Mouse (Mus musculus) ES-Bruce4 (cell line): ENCODE data around the gene Tiprl.

Experiments used
- CTCF ChIP-seq: IDR thresholded peaks from one replicate; pipeline ENCODE4 v1.8.1; 2011; ENCODE audit warnings: low read depth, low read length
- EP300 ChIP-seq: IDR thresholded peaks from 2 replicates; pipeline ENCODE4 v1.6.1; 2011; ENCODE audit warnings: low read depth, low read length; ENCODE audit not compliant: insufficient read depth
- POLR2A ChIP-seq: IDR thresholded peaks from one replicate; pipeline ENCODE4 v1.8.1; 2011; ENCODE audit warnings: low read length; ENCODE audit not compliant: insufficient read depth

DNA sequence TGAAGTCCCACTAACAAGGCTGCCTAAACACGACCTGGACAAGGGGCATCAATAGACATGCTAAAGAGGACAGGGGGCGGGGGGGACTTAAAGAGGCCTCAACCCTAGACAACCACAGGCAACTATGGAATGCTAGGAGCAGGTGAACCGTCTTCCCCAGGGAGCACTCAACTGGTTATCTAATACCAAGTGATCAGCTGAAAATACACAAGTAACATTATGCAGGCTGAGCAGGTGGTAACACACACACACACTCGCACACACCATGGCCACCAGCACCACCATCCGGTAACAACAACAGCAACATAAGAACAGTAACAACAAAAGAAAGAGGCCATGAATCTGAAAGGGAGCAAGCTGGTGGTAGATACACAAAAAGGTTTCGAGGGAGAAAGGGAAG lies 46.7 kb downstream of the Tiprl start:
- TF ChIP-seq POLR2A: no peak
- no peak for TF ChIP-seq CTCF
- no peak for TF ChIP-seq EP300
